Mouse (Mus musculus): ENCODE measurements around the gene Slc22a21.
"Not testable (repeated sequence)": the region's sequence is repeated elsewhere in the genome, so short reads cannot be mapped to it uniquely, and the experiment has no call there.

Slc22a21 gene
- long read RNA-seq, experiment 1, partial matches to known transcripts, result 0 of 3 reads
- long read RNA-seq, experiment 1, other reads (novel, unspliced or antisense), result 3 of 3 reads
- long read RNA-seq, experiment 2, partial matches to known transcripts, result 0 of 4 reads
- long read RNA-seq, experiment 2, other reads (novel, unspliced or antisense), result 4 of 4 reads

DNA sequence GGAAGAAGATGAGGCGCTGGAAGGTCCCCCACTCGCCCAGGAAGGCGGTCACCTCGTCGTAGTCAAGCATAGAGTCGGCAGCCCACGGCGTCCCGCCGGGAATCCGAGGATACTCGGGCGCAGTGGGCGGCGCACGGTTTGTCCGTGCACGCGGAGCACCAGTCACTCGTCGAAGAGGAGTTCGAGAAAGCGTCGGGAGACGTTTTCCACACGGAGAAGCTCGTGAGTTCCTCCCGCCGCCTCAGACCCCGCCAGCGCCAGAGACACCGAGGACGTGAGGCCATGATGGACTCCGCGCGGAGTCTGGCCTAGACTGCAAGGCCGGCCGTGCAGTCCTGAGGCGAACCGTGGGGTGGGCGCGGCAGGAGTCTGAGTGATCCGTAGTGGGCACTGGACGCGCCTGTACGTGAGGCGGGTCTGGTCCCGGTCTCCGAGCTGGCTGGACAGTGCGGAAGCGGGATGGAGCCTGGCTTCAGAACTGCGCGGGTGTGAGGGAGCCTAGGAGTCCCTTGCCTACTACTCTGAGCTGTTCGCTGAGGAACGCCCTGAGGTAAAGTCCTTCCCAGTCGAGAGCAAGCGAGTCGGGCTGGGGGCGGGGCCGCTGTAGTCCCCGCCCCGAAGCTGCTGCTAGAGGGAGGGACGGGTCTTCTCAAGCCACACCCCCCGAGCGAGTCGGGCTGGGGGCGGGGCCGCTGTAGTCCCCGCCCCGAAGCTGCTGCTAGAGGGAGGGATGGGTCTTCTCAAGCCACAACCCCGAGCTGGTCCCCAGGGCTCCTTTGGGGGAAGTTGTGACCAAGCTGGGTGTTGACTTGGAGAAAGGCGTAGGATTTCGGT is at the start of gene Slc22a21:
Slc22a21 (minus strand) TSS at position 545 of the 834 bp plus-strand sequence.
- intact Hi-C loops (cut with DNase I), result no loop called here

DNA sequence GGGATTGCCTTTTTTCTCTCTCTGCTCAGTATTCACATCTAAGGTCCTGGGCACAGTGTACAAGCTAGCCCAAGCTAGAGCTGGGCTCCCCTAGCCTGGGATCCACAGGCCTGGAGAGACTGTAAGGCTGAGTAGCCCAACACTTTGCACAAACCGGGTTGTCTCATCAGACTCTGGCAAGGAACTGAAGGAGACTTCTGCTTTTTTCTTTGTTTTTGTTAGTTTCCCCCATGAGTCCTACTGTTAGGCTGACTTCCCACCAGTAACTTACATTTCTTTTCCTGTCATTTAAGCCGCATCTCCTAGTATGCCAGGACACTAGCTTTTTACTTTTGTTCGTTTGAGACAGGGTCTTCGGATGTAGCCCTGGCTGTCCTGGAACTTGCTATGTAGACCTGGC is 48.9 kb upstream of the Slc22a21 start:
- intact Hi-C loops (cut with DNase I), result no loop called here

DNA sequence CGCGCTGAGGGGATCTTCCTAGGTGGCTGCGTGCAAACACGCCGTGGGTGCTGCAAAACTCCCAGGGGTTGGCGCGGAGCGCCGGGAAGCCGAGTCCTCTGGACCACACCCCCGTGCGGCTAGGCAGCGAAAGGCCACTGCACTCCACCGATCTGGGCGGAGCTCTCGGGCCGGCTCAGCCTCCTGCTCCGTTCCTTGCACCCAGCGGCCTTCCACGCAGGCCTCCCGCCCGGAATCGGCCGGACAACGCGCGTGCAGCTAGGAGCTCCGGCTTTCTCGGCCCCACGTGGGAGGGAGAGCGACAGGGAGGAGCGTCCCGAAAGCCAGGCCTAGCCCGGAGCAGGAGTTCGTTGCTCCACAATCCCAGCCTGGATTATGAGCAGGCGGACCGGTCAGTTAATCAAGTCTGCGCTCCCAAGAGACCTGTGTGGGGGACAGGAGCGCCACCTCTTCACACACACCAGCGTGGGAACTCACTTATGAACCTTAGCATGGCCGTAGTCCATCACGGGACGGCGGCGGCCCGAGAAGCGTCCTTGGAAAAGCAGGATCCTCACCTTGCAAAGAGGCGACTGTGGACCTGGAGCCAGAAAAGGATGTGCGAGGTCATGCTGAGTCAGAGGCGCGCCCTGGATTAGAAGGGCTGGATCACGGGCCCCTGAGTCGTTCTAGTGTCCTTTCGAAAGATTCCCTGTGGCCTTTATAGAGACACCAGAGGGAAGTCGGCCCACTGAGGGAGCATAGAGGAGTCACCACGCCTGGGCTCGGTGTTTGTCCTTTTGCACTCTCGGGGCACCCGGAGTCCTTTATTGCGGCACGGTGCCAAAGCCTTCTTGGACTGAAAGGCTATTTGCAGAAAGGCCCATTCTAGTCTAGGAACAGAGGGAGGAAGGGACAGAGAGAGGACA is 48.2 kb upstream of the Slc22a21 start, which contains the start of gene Slc22a4:
Slc22a4 (minus strand) TSS at position 47 of the 908 bp plus-strand sequence.
- intact Hi-C loops (cut with DNase I), result no loop called here

DNA sequence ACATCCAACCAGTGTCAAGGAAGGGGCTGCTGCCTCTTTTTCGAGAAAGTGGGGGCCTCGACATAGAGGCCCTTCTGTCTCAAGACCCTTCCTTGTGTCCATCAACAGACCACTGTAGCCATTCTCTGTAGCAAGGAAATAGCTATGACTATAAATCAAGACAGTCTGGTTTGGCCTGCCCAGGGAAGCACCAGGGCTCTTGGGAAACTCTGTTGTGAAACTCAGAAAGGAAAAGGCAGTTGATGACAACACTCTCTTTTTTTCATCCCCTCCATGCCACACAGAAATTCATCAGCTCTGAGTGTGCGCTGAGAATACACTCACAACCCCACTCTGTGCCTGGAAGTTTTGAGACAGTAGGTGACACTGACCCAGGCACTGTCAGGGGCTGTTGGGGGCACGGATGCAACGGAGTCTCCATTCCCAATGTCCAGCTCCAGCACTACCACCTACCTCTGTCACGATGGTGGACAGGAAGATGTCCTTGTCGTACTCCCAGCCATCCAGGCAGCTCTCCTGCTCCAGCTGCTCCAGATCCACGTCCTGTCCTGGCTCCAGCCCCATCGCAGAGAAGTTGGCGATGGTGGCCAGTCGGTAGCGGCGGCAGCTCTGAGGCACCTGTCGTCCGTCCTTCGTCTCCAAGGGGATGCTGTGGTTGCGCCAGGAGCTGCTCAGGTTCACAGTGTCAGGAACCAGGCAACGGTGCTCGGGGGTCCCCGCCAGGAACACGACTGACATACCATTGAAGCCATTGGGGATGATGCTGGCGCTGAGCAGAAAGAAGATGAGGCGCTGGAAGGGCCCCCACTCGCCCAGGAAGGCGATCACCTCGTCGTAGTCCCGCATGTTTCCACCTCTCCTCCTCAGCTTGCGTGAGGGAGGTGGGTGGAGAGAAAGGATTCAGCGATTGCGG is 47.3 kb upstream of the Slc22a21 start:
- intact Hi-C loops (cut with DNase I), result no loop called here

DNA sequence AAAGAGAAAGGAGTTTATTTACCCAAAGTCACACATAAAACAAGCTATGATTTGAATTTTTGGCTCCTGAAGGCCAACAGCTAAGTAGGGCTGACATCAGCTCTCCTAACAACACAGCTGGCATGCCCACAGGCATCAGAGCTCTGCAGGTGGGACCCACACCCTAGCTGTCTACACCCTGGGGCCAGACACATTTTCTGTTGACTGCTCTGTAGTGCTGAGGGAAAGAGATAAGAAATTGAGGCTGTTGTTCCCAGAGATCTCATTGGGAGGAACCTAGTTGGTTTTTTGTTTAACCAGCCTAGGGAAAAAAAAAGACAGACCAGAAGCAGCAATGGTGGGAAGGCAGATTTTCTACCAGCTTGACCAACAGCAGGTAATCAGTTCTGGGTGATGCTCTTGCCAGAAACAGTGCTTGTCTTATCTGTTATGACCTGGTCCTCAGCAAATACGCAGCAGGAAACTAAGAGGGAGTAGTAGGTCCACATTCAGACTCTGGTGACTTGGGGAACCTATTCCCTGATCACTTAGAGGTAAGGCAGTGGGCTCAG is 46.4 kb upstream of the Slc22a21 start:
- intact Hi-C loops (cut with DNase I), result no loop called here

DNA sequence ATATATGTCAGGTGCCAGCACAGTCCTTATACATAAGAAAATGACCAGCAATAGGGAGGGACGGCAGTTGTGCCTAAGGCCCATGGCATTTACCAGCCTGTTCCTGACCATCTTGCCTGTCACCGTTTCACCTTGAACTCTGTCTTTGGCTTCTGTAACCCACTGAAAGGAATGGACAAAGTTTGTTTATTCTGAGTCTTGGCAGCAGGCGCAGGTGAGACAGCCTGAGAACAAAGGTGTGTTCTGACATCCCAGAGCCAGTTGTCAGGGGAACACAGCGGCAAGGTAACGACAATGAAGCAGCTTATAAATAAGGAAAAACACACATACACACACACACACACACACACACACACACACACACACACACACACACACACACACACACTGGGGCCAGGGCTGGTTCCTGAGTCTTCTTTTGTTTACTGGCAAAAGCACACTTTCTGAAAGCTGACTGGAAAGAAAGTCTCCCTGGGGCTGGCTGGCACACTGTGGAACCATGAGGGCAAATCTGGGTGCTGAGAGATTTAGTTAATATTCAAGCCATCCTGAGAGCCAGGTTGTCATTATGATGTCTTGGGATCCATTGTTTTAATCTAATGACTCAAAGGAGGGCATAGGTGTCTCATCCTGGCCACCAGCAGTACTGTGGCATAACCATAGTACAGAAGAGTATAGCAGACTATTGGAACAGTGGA is 41.4 kb upstream of the Slc22a21 start:
- intact Hi-C loops (cut with DNase I), result no loop called here

DNA sequence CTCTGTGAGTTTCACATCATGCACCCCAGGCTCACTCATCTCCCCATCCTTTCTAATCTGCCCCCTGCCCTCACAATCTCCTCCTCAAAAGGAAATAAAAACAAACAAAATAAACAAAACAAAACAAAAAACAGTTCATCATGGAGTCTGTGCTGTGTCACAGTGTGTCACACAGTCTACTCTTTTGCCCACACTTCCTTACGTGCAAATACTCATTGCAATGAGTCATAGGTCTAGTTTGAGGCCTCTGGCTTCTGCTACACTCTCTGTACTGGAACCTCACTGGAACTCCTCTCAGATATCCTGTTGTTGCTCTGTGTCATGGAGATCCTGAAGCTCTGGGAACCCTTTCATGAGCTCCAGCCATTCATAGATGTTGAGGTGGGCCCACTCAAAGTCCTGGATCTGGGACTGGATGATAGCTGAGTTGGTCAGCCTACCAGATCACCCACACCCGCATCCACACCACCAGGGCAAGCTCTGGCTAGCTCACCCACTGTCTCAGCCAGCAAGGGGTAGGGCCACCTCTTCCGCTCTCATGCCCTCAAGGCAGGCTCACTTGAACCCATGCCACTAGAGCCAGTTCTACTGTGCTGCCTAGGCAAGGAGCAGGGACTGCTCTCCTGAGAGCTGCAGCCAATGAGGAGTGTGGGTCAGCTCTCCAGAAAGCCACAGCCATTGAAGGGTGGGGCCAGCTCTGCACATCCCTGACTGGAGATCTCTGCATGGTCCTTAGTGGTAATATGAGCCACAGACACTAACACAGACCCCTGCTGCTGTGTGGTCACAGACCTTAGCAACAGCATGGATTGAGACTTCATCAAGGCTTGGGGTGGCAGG is 39.0 kb upstream of the Slc22a21 start:
- intact Hi-C loops (cut with DNase I), result no loop called here

DNA sequence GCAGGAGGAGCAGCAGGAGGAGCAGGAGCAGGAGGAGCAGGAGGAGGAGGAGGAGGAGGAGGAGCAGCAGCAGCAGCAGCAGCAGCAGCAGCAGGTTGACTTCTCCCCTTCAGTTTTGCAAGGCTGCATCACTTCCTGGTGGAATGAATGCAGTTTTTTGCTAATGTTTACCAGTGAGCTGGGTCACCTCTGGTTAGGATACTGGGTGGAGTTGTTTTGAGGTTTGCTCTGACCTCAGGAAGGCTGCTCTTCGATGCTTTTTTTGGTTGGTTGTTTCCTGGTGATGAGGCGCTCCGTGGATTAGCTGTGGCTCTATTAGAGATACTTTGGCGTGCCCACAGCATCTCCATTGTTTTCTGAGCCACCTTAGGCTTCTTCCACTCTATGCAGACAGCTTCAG is 37.5 kb upstream of the Slc22a21 start:
- intact Hi-C loops (cut with DNase I), result no loop called here

DNA sequence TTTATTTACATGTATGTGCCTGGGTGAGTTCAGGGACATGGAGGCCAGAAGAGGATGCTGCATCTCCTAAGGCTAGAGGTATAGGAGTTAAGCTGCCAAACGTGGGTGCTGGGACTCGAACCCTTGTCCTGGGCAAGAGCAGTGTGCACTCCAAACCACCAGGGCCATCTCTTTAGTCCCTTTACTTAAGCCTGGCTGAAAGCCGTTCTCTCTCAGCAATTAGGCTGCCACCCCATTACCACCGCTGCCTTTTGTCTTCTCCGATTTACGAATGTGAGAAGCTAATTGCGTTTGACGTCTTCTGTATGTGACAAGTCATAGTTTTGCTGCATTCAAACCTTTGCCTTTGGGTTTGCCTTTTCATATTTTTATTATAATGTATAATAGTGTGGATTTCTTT is 35.9 kb upstream of the Slc22a21 start:
- intact Hi-C loops (cut with DNase I), result no loop called here

DNA sequence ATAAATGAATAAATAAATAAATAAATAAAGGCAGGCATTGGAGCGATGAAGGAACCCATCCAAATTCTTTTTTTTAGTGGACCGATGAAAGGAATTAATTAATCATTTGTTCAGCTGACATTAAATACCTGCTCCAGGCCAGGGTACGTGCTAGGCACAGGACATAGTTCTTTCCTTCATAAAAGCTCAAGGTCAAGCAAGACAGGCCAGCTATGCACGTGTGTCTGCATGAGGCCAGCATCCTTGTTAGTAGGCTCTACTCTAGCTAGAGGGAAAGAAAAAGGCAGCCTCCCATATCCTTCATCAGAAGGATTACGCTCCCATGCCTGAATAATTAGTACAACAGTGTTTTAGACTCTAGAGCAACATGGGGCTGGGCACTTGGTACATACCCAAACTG is 32.8 kb upstream of the Slc22a21 start:
- intact Hi-C loops (cut with DNase I), result no loop called here

DNA sequence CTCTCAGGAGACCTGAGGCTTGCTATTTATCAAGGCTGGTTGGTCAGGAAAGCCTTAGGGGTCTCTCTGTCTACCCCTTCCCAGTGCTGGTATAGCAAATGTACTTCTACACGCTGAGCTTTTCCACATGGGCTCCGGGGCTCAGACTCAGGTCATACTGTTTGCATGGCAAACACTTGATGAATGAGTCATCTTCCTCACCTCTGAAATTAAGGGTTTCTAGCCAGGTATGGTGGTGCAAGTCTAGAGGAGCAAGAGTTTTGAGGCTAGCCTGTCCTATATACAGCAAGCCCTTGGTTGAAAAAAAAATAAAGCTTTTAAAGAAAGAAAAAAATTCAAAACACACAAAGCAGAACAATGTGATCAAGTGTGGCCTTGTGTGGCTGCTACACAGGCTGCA is 31.1 kb upstream of the Slc22a21 start:
- intact Hi-C loops (cut with DNase I), result no loop called here

DNA sequence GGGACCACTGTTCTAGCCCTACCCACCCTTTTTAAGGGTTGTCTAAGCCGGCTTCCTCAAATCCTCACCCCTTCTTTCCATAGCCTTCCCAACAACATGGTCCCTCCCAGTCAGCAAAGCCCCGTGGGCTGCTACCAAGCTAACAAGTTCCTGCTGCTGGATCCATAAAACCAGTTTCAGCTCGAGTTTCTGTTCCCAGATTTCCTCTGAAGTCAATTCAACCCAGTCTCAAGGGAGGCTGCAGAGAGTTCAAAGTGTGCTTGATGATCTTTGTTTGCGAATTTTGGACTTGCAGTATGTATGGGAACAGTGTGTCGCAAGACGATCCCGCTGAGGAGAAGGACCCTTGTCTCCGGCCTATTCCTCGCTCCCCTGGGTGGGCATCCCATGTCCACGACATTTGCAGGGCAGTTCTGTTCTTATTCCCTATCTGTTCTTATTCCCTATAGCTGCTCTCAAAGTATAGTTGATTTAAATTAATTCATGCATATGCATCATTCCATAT is 28.3 kb upstream of the Slc22a21 start:
- intact Hi-C loops (cut with DNase I), result no loop called here

DNA sequence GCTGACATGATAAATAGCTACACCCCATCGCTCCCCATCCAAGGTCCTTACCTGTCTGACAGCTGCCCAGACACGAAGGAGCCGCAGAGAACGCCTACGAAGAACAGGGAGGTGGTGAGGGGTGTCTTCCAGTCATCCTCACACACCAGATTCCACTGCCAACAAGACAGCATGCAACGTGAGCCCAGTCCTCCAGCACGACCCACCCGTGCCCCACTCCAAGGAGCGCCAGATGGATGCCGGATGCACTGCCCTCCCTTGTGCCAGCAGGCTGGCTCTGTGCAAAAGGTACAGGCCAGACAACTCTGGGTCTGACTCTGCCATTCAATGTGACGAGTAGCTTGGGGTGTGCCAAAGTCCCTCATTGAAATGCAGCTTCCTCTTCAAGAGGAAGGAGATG is 27.6 kb upstream of the Slc22a21 start:
- intact Hi-C loops (cut with DNase I), result no loop called here

DNA sequence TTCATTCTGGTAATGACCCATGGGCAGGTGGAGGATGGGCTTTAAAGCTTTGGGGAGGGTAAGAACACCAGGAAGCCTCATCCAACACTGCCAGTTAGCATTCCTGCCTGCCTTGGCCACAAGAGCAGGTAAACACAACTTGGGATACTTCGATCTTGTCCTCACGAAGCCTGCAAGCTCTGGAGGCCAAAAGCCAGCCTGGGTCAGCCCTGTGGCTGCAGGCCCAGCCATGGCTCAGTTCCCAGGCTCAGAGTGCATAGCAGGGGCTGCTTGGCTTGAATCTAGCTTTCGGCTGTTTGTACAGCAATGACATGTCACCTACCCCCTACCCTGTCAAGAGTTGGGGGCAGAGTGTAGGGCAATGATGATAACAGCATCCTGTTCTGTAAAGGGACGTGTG is 26.8 kb upstream of the Slc22a21 start:
- intact Hi-C loops (cut with DNase I), result no loop called here

DNA sequence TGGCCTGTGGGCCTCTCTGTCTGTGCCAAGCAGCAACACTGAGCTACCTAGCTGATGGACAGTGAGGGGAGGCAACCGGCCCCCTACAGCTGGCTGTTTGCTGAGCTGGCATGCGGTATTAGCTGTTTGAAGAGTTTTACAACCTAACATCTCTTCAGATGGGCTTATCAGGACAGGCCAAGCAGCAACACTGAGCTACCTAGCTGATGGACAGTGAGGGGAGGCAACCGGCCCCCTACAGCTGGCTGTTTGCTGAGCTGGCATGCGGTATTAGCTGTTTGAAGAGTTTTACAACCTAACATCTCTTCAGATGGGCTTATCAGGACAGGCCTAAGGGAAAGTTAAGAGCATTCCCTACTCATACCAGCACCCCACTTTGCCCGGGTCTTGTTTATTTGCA is 26.2 kb upstream of the Slc22a21 start:
- intact Hi-C loops (cut with DNase I), result not testable (repeated sequence)

DNA sequence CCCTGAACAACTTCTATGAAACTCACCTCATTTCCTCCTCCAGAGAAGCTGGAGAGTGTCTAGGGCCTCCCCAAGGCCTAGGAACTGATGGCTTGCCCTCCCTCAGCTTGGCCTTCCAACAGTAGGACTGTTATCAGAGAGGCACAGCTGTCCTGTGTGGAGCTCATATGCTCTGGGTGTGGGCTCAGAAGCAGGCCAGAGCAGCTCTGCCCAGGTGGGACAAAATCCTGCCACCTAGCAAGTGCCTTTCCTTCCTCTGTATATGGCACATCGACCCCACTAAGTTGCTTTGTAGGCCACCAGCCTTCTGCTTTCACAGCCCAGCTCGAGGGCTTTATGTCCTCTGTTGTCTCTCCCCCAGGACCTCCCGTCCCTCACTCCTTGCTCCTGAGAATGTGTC is 24.6 kb upstream of the Slc22a21 start:
- intact Hi-C loops (cut with DNase I), result loop anchor here (5.0 kb wide), 1 partner anchor 253 kb away; no protein-coding TSS in a partner anchor

DNA sequence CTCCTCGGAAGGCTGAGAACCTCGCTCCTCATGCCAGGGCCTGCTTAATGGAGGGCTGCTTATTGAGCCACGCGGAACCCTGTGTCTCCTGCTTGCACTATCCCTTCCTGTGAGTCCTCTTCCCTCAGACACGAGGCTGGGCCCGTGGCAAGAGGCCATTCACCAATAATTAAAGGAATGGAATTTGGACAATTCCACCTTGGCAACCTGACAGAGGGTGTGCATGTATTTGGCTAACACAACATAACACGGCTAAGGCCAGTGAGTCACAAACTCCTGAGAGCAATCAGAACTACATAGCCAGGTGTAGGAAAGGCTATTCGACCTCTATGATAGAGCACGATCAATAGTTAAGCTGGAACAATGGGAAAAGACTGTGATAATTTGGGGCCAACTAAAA is 24.1 kb upstream of the Slc22a21 start:
- intact Hi-C loops (cut with DNase I), result loop anchor here (5.0 kb wide), 1 partner anchor 253 kb away; no protein-coding TSS in a partner anchor

All from adrenal gland (tissue).